Mouse (Mus musculus): ENCODE measurements around the gene H2-K1. TPM values are rescaled to one million over a fixed set of nuclear protein-coding genes. Genes with fewer than 3 reads are reported as not detected.
A peak's percentile ranks its signal among the peaks of the same experiment; 100 is the strongest.
"Not testable (repeated sequence)": the region's sequence is repeated elsewhere in the genome, so short reads cannot be mapped to it uniquely, and the experiment has no call there.

Gene H2-K1
- polyA plus RNA-seq, 1 experiment = 987 TPM

DNA sequence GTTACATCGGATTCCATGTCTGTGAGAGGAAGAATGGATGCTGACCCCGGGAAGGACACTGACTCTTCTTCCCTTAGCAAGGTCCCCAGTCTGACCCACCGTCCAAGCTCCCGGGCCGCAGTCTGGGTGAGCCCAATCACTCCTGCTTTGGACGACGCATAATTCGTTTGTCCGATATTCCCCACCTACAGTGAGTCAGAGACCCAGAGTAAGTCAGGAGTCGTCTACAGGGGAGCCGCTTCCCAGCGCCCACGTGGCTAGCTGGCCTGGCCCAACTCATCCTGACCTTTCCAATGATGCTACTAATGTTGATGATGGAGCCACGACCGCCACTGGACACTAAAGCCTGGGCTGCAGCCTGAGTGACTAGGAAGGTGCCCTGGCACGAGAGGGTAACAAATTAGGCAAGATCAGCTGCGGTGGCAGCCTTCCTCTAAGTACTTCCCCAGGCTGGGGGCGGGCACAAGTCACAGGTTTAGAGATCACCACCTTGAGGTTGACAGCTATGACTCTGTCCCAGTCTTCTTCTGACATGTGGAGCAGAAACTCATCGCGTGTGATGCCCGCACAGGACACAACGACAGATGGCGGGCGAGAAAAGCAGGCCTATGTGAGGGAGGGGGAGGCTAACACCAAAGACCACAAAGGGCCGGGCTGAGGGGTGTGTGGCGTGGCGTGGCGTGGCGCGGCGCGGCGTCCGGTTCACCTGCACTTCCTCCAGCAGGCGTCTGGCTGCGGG lies 26.9 kb upstream of the H2-K1 start:
- no peak for DNase-seq (ENCODE audit: low spot score)

DNA sequence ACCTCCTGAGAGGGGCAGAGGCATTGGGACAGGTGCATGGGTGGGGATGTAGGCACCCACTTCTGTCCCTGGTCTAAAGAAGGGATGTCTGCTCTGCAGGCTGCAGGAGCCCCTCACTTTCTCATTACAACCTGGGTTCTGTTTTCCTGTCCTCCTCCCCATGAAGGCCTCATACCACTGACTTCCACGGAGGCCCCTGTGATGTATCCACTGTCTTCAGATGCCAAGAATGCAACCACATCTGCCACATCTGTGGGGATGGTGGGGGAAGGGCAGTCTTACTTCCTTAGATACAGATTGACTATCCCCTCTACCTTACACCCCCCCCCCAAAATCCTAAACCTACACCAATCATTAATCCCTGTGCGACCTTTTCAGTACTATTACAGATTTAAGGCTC lies 26.1 kb upstream of the H2-K1 start:
- no peak for DNase-seq (ENCODE audit: low spot score)

DNA sequence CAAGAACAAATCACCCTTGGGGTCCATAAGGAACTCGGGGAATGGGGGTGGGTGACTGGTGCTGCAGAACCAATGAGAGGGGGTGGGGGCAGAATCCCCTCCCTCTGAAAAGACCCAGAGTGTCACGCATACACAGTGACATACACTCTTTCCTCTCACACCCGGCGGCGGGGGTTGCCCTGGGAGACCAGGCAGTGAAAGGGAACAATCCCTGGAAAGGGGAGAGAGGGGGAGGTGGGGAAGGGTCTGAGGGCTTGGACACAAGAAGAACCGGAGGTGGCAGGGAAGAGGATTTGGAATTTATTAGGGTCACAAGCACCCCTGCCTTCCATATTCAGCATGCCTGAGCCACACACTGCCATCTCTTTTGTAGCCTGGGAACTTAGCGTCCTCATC lies 25.6 kb upstream of the H2-K1 start:
- no peak for DNase-seq (ENCODE audit: low spot score)

DNA sequence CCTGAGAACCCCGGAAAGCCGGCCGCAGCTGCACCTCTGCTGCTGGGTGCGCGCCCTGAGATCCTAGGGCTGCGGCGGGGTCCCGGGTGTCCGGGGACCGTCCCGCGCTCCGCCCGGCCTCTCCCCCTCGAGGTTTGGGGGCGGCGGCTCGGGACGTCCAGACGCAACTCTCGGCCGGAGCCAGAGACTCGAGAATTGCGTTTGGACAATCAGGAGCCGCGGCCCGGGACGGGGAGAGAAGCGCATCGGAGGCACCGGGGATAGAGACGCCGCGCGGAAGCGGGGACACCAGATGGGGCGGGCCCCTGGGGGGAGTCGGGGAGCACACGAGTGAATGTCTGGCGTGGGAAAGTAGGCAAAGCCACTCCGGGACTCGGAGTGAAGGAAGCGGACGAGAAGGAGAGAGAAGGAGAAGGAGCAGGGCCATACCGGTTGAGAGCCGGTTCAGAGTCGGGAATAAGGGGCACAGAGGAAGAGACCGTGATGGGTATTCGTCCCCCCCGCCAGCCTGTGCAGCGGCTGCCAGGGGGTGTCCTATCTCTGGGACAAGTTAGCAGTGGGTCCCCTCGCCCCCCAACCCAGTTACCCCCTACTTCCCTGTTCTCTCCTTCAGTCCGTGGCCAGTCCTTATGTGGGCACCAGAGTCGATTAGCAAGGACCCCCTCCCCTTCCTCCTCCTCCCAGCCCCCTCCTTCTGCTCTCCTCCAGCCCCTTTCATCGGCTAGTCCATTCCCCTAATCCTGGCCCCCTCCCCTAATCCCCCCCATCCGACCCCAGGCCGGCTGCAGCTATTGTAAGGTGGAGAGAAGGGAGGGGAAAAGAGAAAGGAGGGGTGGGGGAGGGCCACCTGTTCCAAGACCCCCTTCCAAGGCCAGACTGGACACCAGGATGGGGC lies 25.0 kb upstream of the H2-K1 start:
- no peak for DNase-seq (ENCODE audit: low spot score)

DNA sequence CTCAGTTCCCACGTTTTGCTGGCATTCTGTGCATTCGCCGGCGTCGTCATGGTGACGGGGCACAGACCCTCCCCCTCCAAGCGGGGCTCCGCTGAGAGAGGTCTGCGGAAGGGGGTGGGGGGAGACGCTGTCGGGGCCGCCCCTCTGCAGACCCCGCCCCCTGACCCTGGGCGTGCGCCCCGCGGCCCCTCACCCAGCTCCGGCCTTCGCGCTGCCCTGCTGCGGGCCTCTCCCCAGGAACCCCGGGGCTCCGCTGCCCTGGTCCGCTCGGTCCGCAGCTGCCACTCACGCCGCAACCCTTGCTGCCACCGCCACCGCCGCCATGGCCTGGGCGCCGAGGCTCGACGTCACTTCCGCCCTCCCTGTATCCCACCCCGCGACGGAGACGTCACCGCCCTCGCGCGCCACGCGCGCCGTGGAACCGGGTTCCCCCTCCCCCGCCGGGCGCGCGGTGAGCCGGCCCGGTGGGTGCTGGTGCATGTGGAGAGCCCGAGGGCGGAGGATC lies 24.2 kb upstream of the H2-K1 start, which contains the start of gene Ring1:
Gene Ring1, minus strand, starts transcription at position 364 of the 505 bp plus-strand sequence.
- DNase-seq (ENCODE audit: low spot score) = peak; percentile 87

DNA sequence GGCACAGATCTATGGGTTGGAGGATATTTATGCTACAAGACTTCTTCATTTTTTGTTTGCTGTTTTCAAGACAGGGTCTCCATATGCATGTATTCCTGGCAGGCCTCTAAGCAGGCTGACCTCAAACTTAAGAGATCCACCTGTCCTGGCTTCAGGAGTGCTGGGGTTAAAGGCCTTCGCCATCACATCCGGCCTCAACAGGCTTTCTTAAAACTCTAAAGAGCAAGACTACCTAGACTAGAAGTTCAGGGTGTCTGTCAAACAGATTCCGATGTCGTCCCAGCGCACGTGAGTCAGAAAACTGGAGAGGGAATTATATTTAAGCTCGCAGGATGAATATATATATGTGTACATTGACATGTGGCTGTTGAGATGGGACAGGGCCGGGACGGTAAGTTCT lies 23.5 kb upstream of the H2-K1 start:
- no peak for DNase-seq (ENCODE audit: low spot score)

DNA sequence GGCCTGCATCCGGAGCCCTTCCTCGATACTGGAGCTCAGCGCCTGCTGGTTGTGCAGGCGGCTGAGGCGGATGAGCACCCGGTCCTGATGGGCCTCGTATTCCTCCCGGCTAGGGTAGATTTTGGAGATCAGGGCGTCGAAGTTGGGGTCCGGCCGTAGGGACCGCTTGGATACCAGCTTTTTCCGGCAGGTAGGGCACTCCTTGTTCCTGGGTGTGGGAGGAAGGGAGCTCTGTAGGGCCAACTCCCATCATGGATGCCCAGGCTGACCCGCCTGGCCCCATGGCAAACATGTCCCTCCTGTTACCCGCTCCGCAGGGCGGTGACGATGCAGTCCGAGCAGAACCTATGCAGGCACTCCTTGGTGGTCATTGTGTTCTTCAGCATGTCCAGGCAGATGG lies 22.8 kb upstream of the H2-K1 start:
- DNase-seq (ENCODE audit: low spot score) = no peak

DNA sequence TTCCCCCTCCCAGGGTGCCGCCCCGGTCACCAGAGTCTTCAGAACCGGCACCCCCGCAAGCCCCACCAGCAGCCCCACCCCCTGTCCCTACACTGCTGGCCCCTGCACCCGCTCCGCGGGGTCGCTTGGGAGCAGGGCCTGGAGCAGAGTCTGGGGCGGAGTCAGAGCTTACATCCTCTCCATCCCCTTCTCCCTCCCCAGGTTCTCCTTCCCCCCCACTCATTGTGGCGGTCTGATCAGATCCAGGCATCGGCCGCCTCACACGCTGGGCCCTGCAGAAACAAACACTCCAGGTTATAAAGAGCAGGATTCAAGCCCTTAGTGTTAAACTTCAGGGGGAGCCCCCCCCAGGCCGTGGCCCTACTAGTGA lies 22.3 kb upstream of the H2-K1 start:
- DNase-seq (ENCODE audit: low spot score) = no peak

DNA sequence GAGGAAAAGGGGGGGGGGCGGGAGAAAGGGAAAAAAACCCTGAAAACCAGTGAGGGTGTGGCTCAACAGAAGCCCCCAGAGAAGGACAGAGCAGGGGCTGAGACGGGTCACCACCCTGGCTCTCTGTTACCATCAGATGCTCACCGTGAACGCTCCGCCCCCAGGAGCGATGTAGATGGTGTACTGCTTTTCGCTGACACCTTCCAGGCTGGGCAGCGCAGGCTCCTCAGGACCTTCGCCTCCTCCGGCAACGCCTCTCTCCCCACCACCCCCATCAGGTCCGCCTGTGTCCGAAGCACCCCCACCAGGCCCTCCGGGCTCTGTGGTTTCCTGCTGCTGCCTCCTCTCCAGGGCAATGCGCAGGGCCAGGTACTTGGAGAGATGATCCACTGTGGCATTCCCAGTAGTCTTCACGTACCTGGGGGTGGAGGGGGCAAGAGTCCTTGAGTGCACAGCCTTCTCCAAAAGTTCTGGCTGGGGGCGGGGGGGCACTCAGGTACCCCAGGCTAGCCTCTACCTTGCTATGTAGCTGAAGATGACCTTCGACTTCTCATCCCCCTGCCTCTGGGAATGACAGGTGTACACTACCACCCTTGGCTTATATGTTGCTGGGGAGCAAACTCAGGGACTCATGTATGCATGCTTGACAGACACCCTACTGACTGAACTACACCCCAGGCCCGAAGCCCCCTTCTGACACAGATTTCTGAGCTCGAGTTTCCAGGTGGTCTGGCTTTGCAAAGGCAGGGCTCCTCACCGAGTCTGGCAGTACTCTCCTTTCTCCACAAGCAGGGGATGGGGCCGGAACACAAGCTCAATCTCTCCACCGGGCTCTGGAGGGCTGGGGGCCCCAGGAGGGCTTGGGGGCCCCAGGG lies 21.6 kb upstream of the H2-K1 start:
- DNase-seq (ENCODE audit: low spot score) = no peak

DNA sequence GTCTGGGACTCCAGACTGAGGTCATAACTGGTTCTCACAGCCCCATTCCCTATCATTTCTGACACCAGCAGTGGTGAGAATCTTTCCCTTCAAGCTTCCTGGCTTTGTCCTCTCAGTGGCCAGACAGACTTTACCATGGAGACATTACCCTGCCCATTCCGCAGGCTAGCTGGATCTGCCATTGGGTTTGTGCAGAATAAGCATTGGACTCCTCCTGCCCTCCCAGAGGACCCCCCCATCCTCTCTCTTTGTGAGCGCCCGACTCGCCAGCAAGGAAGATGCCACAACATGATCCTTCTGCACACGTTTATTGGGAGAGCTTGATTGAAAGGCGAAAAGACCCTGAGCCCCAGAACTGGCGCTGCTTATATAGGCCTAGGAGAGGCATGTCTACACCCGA lies 13.3 kb upstream of the H2-K1 start:
- no peak for DNase-seq (ENCODE audit: low spot score)

DNA sequence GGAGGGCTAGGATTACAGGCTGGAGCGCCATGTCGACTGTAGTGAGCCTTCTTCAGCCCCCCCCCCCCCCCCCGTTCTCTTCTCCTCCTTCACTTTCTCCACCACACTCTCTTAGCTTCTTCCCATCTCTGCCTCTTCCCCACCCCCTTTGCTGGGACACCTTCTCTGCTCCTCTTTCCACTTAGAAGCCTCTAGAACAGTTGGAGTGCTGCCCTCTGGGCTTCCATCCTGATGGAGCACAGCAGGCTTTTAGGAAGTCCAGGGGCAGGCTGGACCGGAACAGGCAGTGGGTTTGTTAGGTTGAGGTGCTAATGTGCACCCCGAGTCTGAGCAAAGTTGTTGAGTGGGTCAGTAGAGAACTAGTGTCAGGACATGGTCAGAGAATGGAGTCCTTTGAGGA lies 10.0 kb upstream of the H2-K1 start:
- DNase-seq (ENCODE audit: low spot score) = no peak

DNA sequence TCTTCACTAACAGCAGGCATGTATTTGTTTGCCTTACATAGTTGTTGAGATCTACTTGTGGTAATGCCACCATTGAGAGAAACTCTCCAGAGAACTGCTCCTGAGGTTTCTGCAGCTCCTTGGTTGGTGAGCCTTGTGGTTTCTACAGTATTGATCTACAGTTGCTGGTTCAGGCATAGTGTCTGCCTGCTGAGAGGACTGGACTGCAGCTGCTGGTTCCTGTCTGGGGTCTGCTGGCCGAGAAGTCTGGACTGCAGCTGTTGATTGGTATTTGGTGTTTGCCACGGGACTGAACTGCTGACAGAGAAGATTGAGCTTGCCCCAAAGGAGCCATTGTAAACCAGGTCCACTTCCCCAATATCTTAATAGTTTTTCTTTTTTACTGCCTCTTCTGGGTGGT lies 6.4 kb upstream of the H2-K1 start:
- DNase-seq (ENCODE audit: low spot score) = no peak

DNA sequence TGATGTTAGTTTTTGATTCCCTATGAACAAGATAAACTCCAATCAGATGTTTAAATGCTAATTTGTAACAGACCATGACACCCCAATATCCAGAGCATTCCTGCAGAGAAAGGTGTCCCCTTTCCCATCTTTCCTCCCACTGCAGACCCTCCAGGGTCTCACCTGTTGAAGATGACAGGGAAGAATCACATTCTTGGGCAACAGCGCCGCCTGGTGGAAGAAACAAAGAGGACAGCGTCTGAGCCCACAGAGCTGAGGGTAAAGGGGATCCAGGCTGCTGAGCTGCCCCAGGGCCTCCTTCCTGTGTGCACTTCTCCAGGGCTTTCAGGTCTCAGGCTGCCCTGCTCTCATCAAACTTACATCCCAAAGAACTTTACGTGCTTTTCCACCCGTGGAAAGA lies 3.3 kb upstream of the H2-K1 start:
- no peak for DNase-seq (ENCODE audit: low spot score)

DNA sequence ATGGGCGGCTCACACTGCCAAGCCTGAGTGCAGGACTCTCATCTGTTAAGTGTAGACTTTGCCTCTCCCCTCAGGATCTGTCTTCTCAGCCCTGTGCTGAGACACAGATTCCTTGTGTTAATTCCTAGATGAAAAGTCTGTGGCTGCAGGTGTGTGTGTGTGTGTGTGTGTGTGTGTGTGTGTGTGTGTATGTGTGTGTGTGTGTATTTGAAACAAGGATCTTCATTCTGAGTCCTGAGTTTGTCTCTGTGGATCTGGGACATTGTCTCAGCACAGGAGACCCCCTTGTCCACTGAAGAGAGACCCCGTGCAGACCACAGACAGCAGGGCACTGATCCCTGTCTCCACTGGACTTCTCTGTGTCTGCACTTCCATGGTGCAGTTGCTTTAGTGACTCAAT lies 649 bp upstream of the H2-K1 start:
- not testable (repeated sequence) for DNase-seq (ENCODE audit: low spot score)

DNA sequence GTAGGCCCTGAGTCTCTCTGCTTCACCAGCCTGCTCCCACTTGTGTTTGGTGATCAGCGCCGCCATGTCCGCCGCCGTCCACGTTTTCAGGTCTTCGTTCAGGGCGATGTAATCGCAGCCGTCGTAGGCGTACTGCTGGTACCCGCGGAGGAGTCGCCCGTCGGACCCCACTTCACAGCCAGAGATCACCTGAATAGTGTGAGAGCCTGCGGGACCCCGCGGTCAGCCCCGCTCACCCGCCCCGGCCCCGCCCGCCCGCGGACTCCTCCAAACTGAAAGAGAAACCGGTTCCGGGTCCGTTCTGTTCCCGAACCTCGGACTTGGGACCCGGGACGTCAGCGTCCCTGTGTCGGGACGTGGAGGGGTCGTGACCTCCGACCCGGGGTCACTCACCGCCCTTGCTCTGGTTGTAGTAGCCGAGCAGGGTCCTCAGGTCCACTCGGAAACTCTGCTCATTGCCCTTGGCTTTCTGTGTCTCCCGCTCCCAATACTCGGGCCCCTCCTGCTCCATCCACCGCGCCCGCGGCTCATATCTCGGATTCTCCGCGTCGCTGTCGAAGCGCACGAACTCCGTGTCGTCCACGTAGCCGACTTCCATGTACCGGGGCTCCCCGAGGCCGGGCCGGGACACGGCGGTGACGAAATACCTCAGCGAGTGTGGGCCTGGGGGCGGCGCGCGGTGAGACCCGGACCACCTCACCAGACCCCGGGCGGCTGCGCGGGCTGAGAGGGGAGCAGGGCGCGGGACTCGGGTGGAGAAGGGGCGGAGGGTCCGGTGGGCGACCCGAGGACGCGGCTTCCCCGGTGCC lies 602 bp downstream of the H2-K1 start:
- no peak for DNase-seq (ENCODE audit: low spot score)

DNA sequence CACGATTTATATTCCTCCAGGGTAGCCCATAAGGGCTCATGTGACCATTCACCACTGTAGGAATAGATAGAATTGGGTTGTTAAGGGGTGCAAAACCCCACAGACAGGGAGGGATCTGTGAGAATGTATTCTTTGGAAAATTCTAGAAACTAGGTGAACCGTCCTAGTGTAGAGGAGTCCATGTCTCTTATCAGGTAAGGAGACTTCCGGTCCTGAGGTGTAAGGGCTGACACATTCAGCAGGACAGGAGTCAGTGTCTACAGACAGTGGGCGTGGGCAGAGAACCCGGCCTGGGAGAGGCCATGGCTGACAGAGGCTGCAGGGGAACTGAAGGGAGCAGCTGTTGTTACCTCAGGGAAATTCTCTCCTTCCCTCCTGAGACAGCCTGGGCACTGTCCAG lies 1.4 kb downstream of the H2-K1 start:
- not testable (repeated sequence) for DNase-seq (ENCODE audit: low spot score)

DNA sequence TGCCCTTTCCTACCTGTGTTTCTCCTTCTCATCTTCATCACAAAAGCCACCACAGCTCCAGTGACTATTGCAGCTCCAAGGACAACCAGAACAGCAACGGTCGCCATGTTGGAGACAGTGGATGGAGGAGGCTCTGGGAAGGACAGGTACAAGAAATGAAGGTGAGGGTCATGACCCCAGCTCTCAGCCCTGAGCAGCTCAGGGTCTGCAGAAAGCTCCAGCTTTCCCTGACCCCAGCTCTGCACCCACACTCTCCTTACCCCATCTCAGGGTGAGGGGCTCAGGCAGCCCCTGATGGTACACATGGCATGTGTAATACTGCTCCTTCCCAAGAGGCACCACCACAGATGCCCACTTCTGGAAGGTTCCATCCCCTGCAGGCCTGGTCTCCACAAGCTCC lies 3.1 kb downstream of the H2-K1 start:
- not testable (repeated sequence) for DNase-seq (ENCODE audit: low spot score)

DNA sequence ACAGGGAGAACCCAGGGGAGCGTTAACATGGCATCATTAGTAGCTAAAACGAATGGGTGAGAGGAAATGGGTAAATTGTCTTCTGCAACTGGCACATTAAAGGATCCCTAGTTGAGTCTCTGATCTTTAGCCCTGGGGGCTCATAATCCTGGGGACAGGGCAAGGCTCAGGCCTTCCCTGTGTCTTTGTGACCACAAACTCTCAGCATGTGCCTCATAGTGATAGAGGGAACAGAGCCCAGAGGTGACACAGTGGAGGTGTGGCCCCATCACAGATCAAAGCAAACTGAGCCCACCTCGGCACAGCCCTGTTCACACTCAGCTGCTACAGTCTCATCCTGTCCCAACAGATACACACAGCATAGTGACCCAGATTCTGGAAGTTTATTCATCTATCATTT lies 4.5 kb downstream of the H2-K1 start:
- no peak for DNase-seq (ENCODE audit: low spot score)

DNA sequence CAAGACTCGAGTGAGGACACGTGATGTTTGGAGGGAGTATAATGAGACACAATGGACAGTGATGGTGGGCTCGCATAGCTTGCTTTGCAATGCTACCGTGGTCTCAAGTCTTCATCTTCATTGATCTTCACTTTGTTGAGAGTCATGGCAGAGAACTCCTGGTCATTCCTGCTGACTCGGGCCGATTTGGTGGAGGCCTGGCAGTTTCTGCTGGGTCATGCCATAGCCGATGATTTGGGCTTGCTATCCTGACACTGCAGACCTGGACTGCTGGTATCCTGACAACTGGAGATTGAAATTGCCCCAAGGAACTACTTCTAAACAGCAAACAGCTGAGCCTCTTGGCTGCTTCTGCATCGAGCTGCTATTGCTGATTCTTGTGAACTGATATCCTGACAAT lies 5.2 kb downstream of the H2-K1 start:
- no peak for DNase-seq (ENCODE audit: low spot score)

DNA sequence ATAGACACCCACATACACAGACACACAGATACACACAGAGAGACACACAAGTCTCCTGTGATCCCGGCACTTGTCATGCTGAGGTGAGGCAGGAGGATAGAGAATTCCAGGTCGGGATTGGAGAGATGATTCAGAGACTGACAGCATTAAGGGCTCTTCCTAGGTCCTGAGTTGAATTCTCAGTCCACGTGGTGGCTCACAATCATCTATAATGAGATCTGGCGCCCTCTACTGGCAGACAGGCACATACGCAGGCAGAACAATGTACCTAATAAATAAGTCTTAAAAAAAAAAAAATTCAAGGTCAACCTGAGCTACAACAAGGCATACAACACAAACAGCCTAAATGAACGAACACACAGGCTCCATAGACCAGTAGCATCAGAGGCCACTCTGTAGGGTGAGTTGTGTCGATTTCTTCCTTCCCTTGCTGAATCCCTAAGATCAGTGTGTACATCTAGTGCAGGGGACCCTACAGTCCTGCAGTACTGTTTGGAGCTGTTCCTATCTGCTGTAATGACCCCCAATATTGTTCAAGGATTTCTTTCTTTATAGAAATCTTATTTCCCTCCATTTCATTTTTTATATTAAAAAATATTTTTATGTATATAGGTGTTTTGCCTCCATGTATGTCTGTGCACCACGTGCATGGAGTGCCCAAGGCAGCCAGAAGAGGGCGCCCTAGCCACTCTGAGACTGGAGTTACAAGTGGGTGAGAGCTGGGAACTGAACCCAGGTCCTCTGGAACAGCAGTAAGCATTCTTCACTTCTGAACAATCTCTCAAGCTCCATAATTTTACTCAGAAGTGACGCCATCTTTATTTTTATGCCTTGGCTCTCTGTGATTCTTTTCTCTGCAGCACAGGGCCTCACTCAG lies 8.1 kb downstream of the H2-K1 start:
- no peak for DNase-seq (ENCODE audit: low spot score)

All from urinary bladder, adult 2 months (tissue).